Mouse (Mus musculus): Measurements from ENCODE around the gene Gm10097.

Gm10097 gene

GRCm38 (mm10) chr10:5085792-5086191, 16.8 kb downstream of the Gm10097 start:
- no peak for DNase-seq (ENCODE audit: low read depth)

- no peak for DNase-seq (ENCODE audit: low read depth)
Measured at GRCm38 (mm10) chr10:5086329-5086728, 17.3 kb downstream of the Gm10097 start.

- DNase-seq (ENCODE audit: low read depth) = no peak
Measured at GRCm38 (mm10) chr10:5087336-5087735, 18.3 kb downstream of the Gm10097 start.

GRCm38 (mm10) chr10:5089133-5089532, 20.1 kb downstream of the Gm10097 start:
- no peak for DNase-seq (ENCODE audit: low read depth)

- DNase-seq (ENCODE audit: low read depth) = no peak
Measured at GRCm38 (mm10) chr10:5096996-5097753, 28.2 kb downstream of the Gm10097 start.

GRCm38 (mm10) chr10:5097754-5098137, 28.8 kb downstream of the Gm10097 start:
- DNase-seq (ENCODE audit: low read depth) = no peak

GRCm38 (mm10) chr10:5110773-5111172, 41.8 kb downstream of the Gm10097 start:
- DNase-seq (ENCODE audit: low read depth) = no peak

GRCm38 (mm10) chr10:5116155-5116554, 47.2 kb downstream of the Gm10097 start:
- no peak for DNase-seq (ENCODE audit: low read depth)

GRCm38 (mm10) chr10:5116720-5117119, 47.7 kb downstream of the Gm10097 start:
- no peak for DNase-seq (ENCODE audit: low read depth)
